Comparison of ENCODE assay signal across 8 mouse cellular contexts in genomic region chr1:89108340-89108896, GRCm38 (mm10). TPM values are rescaled to one million over a fixed set of nuclear protein-coding genes. Genes with fewer than 3 reads are reported as not detected.
A peak's percentile ranks its signal among the peaks of the same experiment; 100 is the strongest.
DNase-seq lines count a peak whose midpoint lies in the region; ATAC-seq lines count a peak whose summit lies in the region.

No protein-coding gene starts in this region.

- H3K9me3 ChIP-seq in kidney, embryonic 14.5 days (ENCODE audit: control insufficient read depth, low read length): no peaks in the 10 kb centered on the region
- no peaks in the 10 kb centered on the region for H3K9me3 ChIP-seq in lung, embryonic 16.5 days (ENCODE audit: control insufficient read depth, low read length)

- H3K4me2 ChIP-seq in kidney, embryonic 14.5 days (replicated peaks; ENCODE audit: low read depth, low read length): no peak overlapping the region
- H3K4me2 ChIP-seq in lung, embryonic 16.5 days (ENCODE audit: low read depth, low read length): peak overlapping the region; percentile 19

- no peaks in the 10 kb centered on the region for H3K36me3 ChIP-seq in kidney, embryonic 14.5 days (ENCODE audit: control insufficient read depth, insufficient read depth, low read length)
- H3K36me3 ChIP-seq in lung, embryonic 16.5 days (ENCODE audit: control insufficient read depth, insufficient read depth, low read length): no peaks in the 10 kb centered on the region

- DNase-seq in ovary, postnatal 36 days (ENCODE audit: low spot score): peak; percentile 54
- DNase-seq in ovary, postnatal 14 days (ENCODE audit: low spot score): no peak
- peak; percentile 70 for DNase-seq in embryo, embryonic 10 days (ENCODE audit: low spot score)
- DNase-seq in spleen, postnatal 14 days (ENCODE audit: low spot score in 2 of 2): no peak
- no peak for DNase-seq in right cerebral cortex, postnatal 4 days
- DNase-seq in frontal cortex, postnatal 25 days (ENCODE audit: low spot score in 2 of 2): no peak

- peaks cover 58% of the 10 kb centered on the region for H3K4me1 ChIP-seq in kidney, embryonic 14.5 days (ENCODE audit: control insufficient read depth, insufficient read depth, low read length)
- peaks cover 79% of the 10 kb centered on the region for H3K4me1 ChIP-seq in lung, embryonic 16.5 days (replicated peaks; ENCODE audit: control insufficient read depth, insufficient read depth, low read length)

- WGBS in kidney, embryonic 14.5 days: 8% methylated on average over 6 of the region's 6 CpGs
- 4% methylated on average over 6 of the region's 6 CpGs for WGBS in lung, embryonic 16.5 days

- ATAC-seq in kidney, embryonic 14.5 days (ENCODE audit: low FRiP score, low TSS enrichment): peak; percentile 56
- ATAC-seq in lung, embryonic 16.5 days (ENCODE audit: low read depth): peak; percentile 34

- peak overlapping the region; percentile 60 for H3K27ac ChIP-seq in kidney, embryonic 14.5 days (ENCODE audit: low read depth, low read length)
- H3K27ac ChIP-seq in lung, embryonic 16.5 days (ENCODE audit: low read length): peak overlapping the region; percentile 92

- H3K27me3 ChIP-seq in kidney, embryonic 14.5 days (ENCODE audit: control insufficient read depth, insufficient read depth, low read length): no peaks in the 10 kb centered on the region
- no peaks in the 10 kb centered on the region for H3K27me3 ChIP-seq in lung, embryonic 16.5 days (ENCODE audit: control insufficient read depth, insufficient read depth, low read depth, low read length)

- no peak overlapping the region for H3K4me3 ChIP-seq in kidney, embryonic 14.5 days (ENCODE audit: low read length)
- H3K4me3 ChIP-seq in lung, embryonic 16.5 days (ENCODE audit: low read length): no peak overlapping the region

- no peak overlapping the region for H3K9ac ChIP-seq in kidney, embryonic 14.5 days (ENCODE audit: low read depth, low read length)
- H3K9ac ChIP-seq in lung, embryonic 16.5 days (ENCODE audit: low read length): peak overlapping the region; percentile 48; the same call in 1 of the 2 replicates

RNA-seq across cellular contexts. Expression of gene Sh3bp4, which starts 38.2 kb away (rescaled TPM):
- 14.9 and 26.1 TPM in 2 replicates for polyA plus RNA-seq in kidney, embryonic 14.5 days (2014; fragmentation: Nextera tagmentation; extraction: Ambion mirVana)
- 26.4 and 27.8 TPM in 2 replicates for polyA plus RNA-seq in lung, embryonic 16.5 days (2015; fragmentation: Nextera tagmentation; extraction: Ambion mirVana)

Comparison
In these comparisons a context has a peak if more than half of its experiments do, and no peak if none do; other contexts are left out.
1. DNase-seq: peak in ovary, postnatal 36 days (single experiment) and embryo, embryonic 10 days (single experiment); none in ovary, postnatal 14 days (single experiment), spleen, postnatal 14 days (0 of 2), right cerebral cortex, postnatal 4 days (single experiment) and frontal cortex, postnatal 25 days (0 of 2).